Mouse (Mus musculus) c-Kit-negative CD71-positive TER-119-positive erythroid progenitor cells, embryonic 14.5 days (primary cell): ENCODE results near the gene Tnfsf10.

ENCODE experiments used
- DNase-seq: peaks from one replicate; pipeline ENCODE4 v3.0.0-alpha.2; 2013; ENCODE audit warnings: low read depth, low spot score

Tnfsf10 gene

DNA sequence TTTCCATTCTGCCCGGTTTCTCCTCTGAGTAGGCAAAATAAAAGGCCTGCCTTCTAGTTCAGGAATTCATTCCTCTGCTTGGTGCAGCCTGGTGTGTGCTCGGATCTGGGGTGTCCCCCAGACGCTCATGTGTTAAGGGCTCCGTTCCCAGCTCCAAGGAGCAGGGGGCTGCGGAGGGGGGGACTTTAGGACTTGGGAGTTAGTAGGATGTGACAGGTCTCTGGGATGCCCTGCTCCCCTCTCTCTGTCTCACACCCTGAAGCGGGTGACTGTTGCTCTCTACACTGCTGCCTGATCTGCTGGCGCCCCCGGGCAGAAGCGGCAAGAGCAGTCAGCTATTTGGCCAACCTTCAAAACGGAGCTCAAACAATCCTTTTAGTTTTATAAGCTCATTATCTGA, 10.0 kb upstream of the Tnfsf10 start:
- no peak for DNase-seq

DNA sequence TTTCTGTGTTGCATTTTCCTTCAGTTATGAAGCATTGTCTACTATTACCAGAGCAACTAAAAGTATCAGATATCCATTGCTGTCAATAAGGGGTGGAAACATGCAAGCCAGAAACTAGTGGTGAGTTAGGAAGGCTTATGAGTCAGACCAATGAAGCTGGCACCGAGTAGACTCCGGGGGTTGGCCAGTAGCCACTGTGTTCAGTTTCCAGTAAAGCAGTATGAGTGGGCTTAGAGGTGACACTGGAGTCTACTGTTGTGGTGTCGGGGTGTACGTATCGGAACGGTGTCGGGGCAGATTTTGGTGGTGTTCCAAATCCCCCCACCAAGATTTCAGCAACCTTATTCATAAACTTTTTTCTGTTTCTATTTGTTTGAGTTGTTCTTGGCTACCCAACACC, 5.9 kb upstream of the Tnfsf10 start:
- DNase-seq = no peak

DNA sequence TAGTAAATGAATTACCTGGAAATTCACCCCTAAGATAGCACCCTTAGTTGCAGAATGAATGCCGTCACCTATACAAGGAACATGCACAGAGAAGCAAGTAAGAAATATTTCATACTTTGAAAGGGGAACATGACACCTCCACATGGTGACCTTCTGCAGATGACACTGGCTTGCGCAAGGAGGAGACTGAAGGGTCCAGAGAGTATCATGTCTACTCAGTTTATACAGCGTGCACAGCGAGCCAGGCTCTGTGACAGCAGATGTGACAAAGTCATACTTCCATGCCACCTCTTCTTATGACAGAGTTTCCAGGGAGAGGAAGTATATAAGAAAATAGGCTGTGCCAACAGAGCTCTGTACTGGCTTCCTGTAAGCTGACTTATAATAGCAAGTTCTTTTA, 5.4 kb upstream of the Tnfsf10 start:
- no peak for DNase-seq

DNA sequence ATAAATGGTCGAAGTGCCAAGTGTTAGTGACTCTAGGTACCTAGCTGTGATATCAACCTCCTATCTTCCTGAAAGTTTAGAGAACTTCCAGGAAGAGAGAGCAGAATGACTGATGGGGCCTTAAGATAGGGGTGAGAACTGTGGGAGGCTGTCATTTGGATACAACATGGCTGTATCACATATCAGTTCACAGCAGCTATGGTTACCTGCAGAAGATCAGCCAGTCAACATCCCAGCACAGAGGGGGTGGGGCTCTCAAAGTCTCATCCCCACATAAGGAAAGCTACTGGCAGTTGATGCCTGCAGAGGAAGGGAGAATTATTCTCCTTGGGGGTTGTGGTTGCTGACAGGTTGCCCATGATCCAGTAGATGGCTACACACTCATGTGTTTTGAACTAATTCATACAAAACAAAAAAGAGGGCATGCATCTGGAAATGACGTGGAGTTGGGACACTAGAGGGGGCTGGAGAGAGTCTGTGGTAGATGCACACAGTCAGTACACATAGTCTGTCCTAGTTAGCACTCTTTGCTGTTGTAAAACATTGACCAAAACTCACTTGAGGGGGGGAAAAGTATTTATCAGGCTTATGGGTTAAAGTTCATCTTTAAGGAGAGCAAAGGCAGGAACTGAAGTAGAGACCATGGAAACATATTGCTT, 2.2 kb upstream of the Tnfsf10 start:
- no peak for DNase-seq

DNA sequence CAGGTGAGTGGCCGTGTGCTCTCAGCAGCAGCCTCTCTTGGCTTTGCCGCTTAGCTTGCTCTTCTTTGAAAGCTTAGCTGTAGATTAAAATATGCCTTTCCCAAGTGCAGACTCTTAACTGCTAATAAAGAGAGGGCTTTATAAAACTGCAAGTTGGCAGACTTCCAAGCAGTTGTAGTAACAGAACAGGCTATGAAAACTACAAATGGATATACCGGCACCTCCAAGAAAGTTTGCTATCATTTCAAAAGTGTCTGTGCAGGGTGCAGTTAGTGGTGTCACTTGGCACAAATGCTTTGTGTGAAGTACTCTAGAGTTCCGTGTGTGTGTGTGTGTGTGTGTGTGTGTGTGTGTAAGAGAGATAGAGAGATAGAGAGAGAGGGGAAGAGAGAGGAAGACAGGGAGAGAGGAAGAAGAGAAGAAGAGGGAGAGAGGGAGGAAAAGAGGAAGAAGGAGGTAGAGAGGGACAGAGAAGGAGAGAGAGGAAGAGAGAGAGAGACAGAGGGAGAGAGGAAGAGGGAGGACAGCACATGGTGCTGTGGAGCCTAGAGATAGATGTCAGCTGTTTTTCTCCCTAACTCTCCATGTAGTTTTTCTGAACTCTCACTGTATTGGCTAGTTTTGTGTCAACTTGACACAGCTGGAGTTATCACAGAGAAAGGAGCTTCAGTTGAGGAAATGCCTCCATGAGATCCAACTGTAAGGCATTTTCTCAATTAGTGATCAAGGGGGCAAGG, 628 bp downstream of the Tnfsf10 start:
- no peak for DNase-seq

DNA sequence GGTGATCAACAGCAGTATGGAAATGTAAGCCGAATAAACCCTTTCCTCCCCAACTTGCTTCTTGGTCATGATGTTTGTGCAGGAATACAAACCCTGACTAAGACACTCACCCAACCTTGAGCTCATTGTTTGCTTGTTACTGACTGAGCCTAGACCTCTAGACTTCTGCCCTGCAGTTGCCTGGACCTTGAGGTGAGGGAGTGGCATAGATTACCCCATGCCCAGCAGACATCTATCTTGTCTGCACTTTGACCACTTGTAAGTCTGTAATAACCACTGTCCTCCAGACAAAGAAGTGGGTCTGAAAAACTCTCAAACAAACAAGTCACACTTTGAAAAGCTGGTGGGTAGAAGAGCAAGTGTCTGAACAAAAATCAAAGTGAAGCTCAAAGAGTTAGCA, 2.8 kb downstream of the Tnfsf10 start:
- no peak for DNase-seq

DNA sequence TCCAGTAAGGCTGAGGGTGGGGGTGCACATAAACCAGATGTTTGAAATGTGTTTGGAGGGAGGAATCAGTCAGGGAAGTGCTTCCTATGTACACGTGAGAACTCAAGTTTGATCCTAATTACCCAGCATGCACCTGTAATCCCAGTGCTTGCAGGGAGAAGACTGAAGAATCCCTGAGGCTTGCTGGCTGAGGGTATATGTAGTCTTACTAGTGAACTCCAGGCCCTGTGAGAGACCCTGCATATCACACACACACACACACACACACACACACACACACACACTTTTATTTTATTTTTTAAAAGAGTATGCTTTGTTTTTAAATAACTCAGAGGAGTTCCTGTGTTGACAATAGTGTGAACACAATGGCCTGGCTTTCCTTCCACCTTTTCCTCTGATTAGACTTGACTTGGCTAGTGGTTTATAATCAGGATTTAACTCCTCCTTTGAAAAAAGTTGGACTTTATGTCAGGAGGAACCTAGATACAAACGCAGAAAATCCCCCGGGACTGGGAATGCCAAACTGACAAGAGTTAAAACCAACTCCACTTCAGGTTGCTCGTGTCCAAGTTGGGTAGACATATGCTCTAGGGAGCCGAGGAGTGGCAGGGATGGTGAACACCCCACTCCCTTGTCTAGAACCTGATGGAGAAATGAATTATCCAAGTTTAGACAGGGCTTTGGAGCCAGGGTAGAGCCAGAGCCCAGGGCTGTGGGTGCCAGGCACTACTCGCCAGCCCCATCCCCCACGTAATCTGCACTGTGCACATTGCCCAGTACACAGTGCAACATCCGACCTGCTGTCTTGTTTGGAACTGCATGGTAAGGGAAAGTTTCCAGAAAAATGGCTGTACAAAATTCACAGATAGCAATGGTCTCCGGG, 4.0 kb downstream of the Tnfsf10 start:
- DNase-seq = no peak

DNA sequence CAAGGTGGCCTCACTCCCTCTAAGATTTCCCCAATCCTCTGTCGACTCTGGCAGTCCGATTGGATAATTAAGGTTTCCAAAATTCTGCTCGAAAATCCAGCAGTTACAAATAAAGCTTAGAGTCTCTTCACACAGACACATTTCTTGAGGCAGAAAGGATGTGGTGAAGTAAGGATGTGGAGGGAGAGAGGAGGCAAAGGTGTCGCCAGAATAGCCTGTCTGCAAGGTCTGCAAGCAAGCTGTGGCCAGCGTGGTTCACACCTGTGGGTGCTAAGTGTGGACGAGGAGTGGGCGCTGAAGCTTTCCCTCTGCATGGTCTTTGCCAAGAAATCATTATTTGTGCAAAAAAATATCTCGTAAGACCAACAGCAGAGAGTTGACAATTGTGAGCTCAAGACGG, 5.8 kb downstream of the Tnfsf10 start:
- DNase-seq = no peak

DNA sequence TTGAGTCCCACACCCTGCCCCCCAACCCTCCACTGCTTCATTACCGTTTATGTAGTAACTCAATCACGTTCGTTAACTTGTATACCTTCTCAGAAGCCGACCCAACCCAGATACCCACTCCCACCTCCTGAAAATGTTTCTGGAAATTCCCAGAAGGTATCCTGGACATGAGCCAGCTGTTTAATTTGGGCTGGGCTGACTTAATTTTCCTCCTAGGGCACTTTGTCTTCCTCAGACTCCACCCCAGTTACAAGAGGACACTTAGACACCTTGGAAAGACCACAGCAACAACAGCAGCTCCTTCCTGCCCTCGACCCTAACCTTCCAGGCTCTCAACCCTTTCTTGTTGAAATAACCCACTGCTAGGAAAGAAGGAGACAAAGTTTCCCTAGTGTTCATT, 6.7 kb downstream of the Tnfsf10 start:
- no peak for DNase-seq

DNA sequence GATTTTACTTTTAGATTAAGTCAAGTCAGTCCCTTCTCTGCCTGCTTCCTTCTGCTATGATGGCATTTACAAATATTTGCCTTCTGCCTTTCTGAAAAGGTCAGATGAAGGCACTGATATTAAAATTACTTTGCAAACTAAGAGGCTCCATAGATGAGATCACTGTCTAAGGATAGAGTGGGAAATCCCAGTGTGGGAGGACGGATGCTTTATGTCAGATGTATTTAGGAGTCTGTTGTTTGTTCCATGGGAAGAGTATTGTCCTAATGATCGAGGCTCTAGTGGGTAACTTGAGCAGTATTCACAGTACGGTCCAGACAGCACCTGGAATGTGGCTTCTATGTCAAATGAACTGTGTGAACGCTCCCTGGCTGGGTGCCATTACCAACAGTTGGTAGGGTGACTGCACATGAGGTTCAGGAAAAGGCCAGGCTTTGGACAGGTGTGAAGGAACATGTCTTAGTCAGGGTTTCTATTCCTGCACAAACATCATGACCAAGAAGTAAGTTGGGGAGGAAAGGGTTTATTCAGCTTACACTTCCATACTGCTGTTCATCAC, 9.9 kb downstream of the Tnfsf10 start:
- DNase-seq = no peak

DNA sequence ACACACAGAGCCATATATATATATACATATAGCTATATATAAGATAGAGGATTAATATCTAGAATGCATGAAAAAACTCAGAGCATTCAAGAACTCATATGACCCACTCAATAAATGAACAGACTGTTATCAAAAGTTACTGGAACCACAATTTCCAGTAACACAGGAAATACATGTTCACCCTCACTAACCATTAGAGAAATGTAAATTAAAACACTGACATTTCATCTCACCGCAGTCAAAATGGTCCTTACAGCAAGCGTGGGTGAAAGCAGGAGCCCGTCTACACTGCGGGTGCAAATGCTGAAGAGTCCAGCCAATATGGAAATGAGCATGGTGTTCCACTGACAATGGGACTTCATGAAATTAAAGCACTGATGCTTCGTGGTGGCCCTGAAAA, 13.9 kb downstream of the Tnfsf10 start:
- no peak for DNase-seq

DNA sequence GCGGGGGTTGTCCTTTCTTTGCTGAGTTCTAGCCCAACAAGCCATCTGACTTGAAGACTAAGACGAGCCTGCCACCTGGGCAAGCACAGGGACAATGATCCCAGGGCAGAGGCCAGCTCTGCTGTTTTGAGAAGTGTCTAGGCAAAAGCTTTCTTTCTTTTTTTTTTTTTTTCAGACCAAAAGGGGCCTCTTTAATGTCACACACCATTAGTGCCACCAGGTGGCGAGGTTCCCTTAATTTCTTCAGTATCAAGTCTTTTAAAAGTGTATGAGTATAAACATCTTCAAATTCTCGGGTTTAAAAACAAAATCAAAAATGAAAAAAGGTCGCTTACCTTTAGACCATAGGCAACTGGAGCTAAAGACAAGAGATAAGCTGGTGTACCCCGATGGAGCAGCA, 21.6 kb downstream of the Tnfsf10 start:
- DNase-seq = no peak

DNA sequence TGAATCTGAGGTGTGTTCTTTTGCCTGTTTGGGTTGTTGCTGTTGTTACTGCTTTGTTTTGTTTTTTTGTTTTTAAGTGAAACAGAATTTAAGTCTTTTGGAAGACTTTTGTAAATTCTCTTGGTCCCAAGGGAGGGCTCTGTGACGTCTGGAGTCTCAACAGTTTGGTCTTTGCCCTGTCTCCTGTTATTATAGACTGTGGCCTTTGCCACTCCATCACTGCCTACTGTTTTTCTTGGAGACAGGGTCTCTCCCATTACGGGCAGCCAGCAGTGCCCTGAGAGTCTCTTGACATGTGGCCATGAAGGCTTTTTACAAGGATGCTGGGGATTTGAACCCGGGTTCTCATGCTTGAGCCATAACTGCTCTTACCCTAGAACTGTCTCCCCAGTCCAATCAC, 22.1 kb downstream of the Tnfsf10 start:
- DNase-seq = no peak

DNA sequence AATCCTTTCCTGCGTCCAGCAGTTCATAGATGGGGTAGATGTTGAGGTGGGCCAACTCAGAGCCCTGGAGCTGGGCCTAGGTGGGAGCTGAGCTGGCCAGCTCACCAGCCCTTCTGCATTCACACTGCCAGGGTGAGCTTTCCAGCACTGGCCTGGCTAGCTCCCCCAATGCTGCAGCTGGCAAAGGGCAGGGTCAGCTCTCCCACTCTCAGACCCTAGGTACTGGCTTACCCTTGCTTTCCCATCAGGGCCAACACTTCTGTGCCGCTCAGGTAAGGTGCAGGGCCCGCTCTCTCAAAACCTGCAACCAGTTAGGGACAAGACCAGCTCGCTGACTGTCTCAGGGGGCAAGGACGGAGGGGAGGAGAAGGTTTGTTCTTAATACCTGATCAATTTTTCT, 23.9 kb downstream of the Tnfsf10 start:
- DNase-seq = no peak

DNA sequence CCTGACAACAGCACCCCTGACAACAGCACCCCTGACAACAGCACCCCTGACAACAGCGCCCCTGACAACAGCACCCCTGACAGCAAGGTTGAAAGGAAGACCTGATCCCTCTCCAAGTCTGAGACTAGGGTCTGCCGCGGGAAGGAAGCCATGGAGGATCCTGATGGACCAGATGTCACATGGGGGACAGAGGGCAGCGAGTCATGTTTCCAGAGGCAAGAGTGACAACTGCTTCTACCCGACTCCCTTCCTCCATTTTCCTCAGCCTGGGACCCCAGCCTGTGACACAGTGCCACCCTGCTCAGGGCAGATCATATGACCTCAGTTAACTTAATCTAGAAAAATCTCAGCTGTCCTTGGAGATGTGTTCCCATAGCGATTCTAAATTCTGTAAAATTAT, 25.6 kb downstream of the Tnfsf10 start:
- DNase-seq = no peak

DNA sequence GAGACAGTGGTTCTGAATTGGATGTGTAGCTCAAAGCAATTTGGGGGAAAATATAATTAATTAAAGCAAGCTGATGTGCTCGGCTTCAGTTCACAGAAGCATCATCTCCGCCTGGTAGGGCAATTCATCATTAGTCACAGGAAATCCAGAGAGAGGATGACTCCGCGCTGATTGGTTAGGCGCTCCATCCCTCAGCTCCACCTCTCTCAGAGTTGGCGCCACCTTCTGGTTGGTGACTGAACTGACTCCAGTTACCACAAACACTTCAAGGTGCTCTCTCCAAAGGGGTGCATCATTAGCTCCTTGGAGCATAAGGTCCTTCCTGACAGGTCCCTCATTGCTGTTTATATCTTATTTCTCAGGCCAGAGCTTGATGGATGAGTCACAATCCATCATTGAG, 28.7 kb downstream of the Tnfsf10 start:
- DNase-seq = peak; percentile 1

DNA sequence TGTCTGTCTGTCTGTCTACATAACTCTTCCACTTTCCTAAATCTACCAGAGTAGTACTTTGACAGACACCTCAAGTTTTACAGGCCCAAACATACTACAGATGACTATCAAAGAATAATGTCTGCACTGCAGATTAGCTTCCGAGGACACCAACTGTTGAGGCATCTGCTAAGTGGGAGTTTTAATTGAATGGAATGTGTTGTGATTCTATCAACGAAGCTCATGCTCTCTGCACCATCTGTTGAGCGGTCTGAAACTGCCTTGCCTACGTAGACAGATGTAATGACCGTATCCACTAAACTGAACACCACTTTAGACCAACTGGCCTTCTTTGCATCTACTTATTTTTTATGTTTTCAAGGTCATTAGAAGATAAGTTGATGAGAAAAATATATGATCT, 31.6 kb downstream of the Tnfsf10 start:
- no peak for DNase-seq

DNA sequence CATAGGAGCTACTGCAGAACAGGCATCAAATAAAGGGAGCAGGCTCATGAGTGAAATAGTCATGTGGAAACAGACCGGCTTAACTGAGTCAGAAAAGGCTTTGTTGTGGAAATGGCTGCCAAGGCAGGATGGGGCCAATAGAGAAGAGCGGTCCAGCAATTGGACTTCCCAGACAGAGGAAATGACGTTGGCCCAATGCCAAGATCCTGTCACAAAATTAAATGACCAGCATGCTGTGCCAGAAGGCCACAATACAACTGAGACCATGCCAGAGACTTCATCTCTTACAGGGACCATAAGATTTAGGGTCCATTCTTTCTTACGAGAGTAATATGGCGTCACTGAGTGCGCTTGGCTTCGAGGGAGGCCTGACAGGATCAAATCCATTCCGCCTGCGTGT, 34.3 kb downstream of the Tnfsf10 start:
- no peak for DNase-seq

DNA sequence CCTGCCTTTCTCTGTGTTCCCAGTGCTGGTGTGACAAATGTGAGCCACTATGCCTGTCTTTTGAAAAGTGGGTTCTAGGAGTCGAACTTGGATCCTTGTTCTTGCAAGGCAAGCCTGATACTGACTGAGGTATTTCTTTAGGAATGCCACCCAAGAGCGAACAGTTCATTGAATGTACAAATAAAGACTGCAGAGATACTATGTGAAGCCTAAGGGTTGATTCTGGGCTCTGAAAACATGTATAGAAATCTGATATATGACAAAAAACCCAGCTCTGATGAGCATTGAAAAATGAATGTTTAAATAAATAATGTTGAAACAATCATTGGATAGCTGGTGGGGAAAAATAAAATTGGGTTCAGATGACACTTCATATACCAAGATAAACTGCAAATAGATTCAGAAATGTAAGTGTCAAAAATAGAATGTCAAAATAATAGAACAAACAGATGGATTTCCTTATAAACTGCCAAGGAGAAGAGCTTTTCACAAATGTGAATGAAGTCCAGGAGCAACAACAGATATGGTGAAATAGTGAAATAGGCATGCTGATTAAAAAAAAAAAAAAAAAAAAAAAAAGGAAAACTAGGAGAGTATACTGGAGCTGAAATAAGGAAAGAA, 42.4 kb downstream of the Tnfsf10 start:
- no peak for DNase-seq

DNA sequence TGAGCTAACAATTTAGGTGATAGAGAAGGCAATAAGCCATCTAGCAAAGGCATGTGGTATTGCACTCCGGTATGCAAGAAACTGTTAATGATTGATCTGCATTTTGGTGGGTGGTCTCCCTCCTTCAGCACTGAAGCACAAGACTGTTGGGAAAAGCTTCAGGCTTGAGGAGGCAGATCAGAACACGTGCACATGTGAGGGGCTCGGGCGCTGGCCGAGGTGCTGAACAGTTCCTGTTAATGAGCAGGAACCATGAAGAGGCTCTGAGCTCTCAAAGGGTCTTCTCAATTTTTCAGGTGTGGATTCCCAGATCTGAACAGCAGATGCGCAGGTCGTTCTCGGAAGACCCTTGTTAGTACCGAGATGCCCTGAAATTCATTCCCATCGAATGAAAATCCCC, 53.3 kb downstream of the Tnfsf10 start:
- DNase-seq = no peak

DNA sequence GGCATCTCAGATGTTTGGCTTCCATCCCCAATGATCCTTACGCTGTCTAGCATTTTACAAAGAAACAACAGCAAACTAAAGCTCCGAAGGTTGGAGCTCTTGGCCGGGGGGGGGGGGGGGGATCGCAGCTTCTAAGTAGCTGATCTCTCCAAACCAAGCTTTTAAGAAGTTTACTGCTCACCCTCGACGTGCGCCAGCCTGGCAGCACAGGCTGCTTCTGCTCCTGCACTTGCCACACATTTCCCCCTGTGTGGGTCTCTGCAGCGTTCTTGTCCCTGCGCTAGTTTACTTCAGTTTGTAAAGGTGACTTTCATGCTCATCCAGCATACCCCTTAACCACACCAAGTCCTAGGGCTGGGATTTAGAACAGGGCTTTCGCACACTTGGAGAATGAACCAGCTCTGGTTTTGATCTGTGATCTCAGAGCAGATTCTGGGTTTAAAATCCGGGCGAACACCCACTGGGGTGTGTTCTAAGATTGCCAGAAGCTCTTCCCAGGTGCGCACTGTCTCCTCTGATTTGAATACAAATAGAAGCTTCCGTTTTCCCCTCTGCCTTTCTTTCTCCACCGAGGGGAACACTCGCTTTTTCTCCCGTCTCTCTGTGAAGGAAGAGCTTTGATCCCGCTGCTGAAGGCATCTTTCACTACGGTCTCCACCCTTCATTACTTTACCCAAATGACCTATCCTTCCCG, 53.9 kb downstream of the Tnfsf10 start:
- no peak for DNase-seq
